Mouse (Mus musculus) intestine, embryonic 16.5 days (tissue): ENCODE measurements at regions not wholly inside any gene's neighbourhood (a gene's known extent, or its start where the extent isn't known, plus 50 kb on each side); places are given as distances from the start of the nearest gene placed in this dataset.
A peak's percentile ranks its signal among the peaks of the same experiment; 100 is the strongest.

Experiments used
- ATAC-seq: fragments of 200-750 bp; cut with Nextera tagmentation; 2 replicates; pipeline ENCODE4 v1.8.0; 2017; ENCODE audit warnings: moderate TSS enrichment, moderate library complexity
- H3K27ac ChIP-seq: fragments of 300-500 bp; sonication (generic); 2 replicates; pipeline ENCODE4 v1.5.1; 2014; ENCODE audit warnings: mild to moderate bottlenecking, low read length
- H3K27me3 ChIP-seq: fragments of 300-500 bp; sonication (generic); replicated peaks from 2 replicates; pipeline ENCODE4 v1.6.1; 2014; ENCODE audit warnings: low read length, control low read depth, mixed read lengths; ENCODE audit not compliant: control insufficient read depth, insufficient read depth
- H3K36me3 ChIP-seq: fragments of 300-500 bp; sonication (generic); 2 replicates; pipeline ENCODE4 v1.6.1; 2014; ENCODE audit warnings: low read length, control low read depth; ENCODE audit not compliant: control insufficient read depth, insufficient read depth
- H3K4me1 ChIP-seq: fragments of 300-500 bp; sonication (generic); 2 replicates; pipeline ENCODE4 v1.6.1; 2014; ENCODE audit warnings: low read length, control low read depth, mixed read lengths; ENCODE audit not compliant: control insufficient read depth, insufficient read depth
- H3K4me2 ChIP-seq: fragments of 300-500 bp; sonication (generic); 2 replicates; pipeline ENCODE4 v1.6.1; 2014; ENCODE audit warnings: low read depth, low read length, control low read depth
- H3K4me3 ChIP-seq: fragments of 300-500 bp; sonication (generic); 2 replicates; pipeline ENCODE4 v1.5.1; 2014; ENCODE audit warnings: mild to moderate bottlenecking, low read length
- H3K9ac ChIP-seq: fragments of 300-500 bp; sonication (generic); 2 replicates; pipeline ENCODE4 v1.6.1; 2014; ENCODE audit warnings: low read depth, low read length
- H3K9me3 ChIP-seq: fragments of 300-500 bp; sonication (generic); 2 replicates; pipeline ENCODE4 v1.6.1; 2016; ENCODE audit warnings: low read length, control low read depth; ENCODE audit not compliant: control insufficient read depth
- WGBS: fragments of 180-500 bp; shearing (Covaris S2); extraction: QIAGEN DNeasy Blood & Tissue Kit; methylation state at CpG from one replicate; pipeline ENCODE4 v1.1.7; 2014; 5-methylcytosine and 5-hydroxymethylcytosine counted together

DNA sequence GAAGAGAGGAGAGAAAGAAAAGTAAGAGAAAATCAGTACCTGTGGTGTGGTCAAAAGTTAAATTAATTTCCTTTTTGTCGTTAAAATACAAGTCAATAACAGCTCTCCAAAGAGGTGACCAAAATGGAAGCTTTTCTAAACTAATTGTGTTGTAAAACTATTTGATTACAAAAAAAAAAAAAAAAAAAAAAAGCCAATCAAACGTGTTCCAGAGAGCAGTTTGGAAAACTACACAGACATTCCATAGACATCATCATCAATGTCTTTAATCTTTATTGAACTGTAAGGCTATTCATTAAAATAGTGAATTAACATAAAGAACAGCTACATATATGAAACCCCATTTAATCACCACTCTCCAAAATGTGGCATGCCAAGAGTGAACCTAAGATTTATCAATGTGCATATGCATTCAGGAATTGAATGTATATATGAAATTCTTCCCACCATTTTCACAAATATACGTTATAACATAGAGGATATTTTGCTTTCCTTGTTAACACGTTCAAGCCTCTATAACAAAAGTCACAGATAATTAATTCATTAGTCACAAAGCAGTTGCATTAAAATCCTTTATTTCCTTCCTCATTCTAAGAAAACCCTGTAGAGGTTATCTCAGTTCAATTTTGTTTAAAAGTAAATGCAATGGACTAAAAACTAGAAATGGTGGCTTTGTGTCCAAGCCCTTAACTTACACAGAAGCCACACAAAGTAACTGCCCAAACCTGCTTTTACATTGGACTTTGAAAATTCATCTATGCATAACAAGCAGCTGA lies 545.3 kb upstream of the Cited2 start:
- H3K4me3 ChIP-seq, result no peak overlapping the region
- H3K27me3 ChIP-seq, result no peaks in the 10 kb centered on the region
- H3K36me3 ChIP-seq, result no peaks in the 10 kb centered on the region
- H3K4me2 ChIP-seq, result no peak overlapping the region
- no peak overlapping the region for H3K27ac ChIP-seq
- no peaks in the 10 kb centered on the region for H3K9me3 ChIP-seq
- no peaks in the 10 kb centered on the region for H3K4me1 ChIP-seq
- H3K9ac ChIP-seq, result no peak overlapping the region
- 73% methylated on average over 4 of the region's 4 CpGs for WGBS
- no peak for ATAC-seq

DNA sequence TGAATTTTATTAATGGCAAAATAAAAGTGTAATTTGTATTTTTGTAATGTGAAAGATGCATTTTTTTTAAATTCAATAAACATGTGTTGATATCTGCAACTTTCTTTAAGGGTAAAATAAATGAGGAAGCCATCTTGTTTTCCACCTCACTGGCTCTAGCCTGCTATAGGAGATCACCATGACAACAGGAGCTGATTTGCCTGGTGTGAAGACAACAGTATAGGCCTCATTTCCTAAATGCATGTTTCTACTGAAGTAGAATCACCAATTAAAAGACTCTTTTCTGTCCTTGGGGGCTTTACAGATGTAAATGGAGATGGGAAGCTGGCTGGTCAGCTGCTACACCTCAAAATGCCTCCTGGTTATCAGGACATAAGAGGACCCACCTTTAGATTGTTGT lies 544.4 kb upstream of the Cited2 start:
- no peak for ATAC-seq
- no peak overlapping the region for H3K9ac ChIP-seq

DNA sequence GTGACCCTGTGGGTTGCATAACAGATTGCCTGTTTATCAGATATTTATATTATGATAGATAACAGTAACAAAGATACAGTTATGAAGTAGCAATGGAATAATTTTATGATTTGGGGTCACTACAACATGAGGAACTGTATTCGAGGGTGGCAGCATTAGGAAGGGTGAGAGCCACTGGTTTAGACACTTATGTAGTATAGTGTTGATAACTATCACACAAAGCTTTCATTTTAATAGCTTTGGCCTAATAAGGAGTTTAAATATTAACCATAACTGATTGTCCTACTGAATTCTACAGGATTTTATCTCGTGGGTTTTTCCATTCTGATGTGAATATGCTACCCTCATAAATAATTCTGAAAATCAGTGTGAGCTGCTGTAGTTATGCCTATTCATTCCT lies 538.6 kb upstream of the Cited2 start:
- Histone ChIP-seq H3K27me3 (no peaks in the 10 kb centered on the region), H3K4me1 (peaks cover 4% of the 10 kb centered on the region; the same call in 1 of the 2 replicates), H3K27ac (no peak overlapping the region), H3K4me2 (no peak overlapping the region), H3K36me3 (no peaks in the 10 kb centered on the region), H3K4me3 (no peak overlapping the region), H3K9me3 (no peaks in the 10 kb centered on the region; the same call in 1 of the 2 replicates), H3K9ac (no peak overlapping the region)
- WGBS, result 49% methylated on average over 2 of the region's 2 CpGs
- ATAC-seq, result peak; percentile 73

More for the DNA sequence above, 544.4 kb upstream of the Cited2 start:
- Histone ChIP-seq H3K36me3 (no peaks in the 10 kb centered on the region), H3K4me3 (no peak overlapping the region), H3K9me3 (no peaks in the 10 kb centered on the region), H3K27me3 (no peaks in the 10 kb centered on the region), H3K4me2 (no peak overlapping the region), H3K27ac (no peak overlapping the region), H3K4me1 (no peaks in the 10 kb centered on the region)

DNA sequence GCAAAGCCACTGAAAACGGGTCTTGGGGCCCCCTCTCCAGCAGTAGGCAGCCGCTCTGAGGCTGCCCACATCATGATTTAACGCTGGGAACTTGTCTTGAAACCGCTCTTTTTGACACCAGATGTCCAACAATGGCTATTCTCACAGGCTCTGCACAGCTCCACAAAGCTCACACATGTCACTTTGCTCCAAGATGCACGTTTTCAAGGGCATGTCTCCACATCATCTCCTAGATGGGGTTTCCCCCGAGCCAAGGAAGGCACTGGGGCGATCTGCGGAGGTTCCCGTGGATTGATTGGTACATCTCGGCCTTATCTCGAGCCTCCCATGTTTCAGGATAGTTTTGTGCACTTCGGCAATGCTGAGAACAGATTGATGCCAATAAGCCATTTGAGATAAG lies 526.8 kb upstream of the Cited2 start:
- H3K9ac ChIP-seq, result no peak overlapping the region
- H3K27me3 ChIP-seq, result no peaks in the 10 kb centered on the region
- no peaks in the 10 kb centered on the region for H3K9me3 ChIP-seq
- ATAC-seq, result no peak
- no peak overlapping the region for H3K4me2 ChIP-seq
- no peak overlapping the region for H3K27ac ChIP-seq
- WGBS, result 68% methylated on average over 12 of the region's 12 CpGs
- no peaks in the 10 kb centered on the region for H3K36me3 ChIP-seq
- H3K4me1 ChIP-seq, result no peaks in the 10 kb centered on the region
- no peak overlapping the region for H3K4me3 ChIP-seq

DNA sequence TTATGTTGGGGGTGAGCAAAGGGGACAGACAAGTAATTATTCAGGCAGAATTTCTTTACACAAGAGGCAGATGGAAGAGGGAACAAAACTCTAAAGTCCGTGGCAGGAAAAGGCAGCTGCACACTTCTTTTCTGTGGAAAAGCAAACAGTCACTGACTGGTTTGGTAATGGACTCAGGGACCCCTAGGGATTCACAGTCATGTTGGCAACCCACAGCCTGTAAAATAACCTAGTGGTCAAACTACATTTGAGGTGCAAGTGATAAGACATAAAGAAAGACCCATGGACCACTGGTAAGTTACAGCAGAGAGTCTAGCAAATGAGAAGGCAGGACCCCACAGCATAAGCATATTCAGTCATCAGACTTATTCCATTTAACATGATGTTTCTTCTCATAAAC lies 526.4 kb upstream of the Cited2 start:
- Histone ChIP-seq H3K4me2 (no peak overlapping the region), H3K4me1 (no peaks in the 10 kb centered on the region), H3K9ac (no peak overlapping the region), H3K9me3 (no peaks in the 10 kb centered on the region), H3K4me3 (no peak overlapping the region), H3K27ac (no peak overlapping the region), H3K36me3 (no peaks in the 10 kb centered on the region), H3K27me3 (no peaks in the 10 kb centered on the region)
- ATAC-seq, result no peak
- WGBS, result 34% methylated on average over 1 of the region's 1 CpGs

DNA sequence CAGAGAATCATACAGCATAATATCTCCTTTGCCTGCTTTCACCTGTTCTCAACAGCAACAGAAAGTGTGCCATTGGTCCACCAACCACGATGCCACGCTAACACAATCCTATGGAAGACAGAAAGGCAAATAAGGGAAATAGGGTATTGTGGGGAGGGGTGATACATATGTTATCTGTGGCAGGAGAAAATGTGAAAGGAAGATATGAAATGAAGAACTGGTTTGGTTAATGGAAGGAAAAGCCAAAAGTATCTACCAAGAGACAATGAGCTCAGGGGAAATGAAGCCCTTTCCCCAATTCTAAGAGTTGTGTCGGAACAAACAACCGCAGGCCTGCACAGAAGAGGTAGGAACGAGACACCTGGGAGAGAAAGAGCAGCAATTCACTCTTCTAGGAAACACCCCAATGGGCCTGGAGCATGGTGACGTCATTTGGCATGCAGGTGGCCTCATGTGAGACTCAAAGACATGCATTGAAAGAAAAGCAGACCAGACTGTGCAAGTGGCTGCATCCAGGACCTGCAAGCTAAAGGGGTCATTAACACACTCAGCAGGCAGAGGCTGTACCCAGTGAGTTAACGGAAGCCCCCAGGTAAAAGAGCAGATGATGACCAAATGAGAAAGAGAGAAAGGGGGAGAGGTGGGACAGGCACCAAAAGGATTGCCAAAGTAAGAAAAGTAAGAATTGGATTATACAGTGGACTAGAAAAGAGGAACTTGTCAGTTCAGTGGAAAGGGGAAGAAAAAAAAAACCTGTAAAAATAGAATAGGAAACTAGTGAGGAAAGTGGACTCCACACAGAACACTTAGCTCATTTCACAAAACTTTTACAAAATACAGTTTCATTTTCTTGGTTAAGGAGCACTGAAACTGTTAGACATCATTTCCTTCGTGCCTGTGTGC lies 522.2 kb upstream of the Cited2 start:
- 84% methylated on average over 8 of the region's 8 CpGs for WGBS

DNA sequence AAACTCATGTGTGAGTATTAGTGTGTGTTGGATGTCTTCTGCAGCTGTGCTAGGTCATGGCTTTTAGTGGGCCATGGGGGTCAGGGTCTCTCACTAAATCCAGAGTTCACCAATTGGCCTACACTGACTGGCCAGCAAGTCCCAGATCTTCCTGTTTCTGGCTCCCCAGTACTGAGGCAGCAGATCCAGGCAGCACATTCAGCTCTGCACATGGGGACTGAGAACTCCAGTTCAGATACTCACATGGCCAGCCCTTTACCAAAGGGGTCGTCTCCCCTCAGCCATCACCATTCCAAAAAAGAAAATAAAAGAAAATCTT lies 521.6 kb upstream of the Cited2 start:
- 88% methylated on average over 1 of the region's 1 CpGs for WGBS
- Histone ChIP-seq H3K4me3 (no peak overlapping the region), H3K4me1 (no peaks in the 10 kb centered on the region), H3K4me2 (no peak overlapping the region), H3K27me3 (no peaks in the 10 kb centered on the region), H3K36me3 (no peaks in the 10 kb centered on the region), H3K27ac (no peak overlapping the region), H3K9me3 (no peaks in the 10 kb centered on the region), H3K9ac (no peak overlapping the region)
- ATAC-seq, result no peak

More for the DNA sequence above, 522.2 kb upstream of the Cited2 start:
- Histone ChIP-seq H3K9ac (no peak overlapping the region), H3K4me1 (no peaks in the 10 kb centered on the region), H3K36me3 (no peaks in the 10 kb centered on the region), H3K4me3 (no peak overlapping the region), H3K9me3 (no peaks in the 10 kb centered on the region), H3K27ac (no peak overlapping the region), H3K4me2 (no peak overlapping the region), H3K27me3 (no peaks in the 10 kb centered on the region)
- no peak for ATAC-seq

DNA sequence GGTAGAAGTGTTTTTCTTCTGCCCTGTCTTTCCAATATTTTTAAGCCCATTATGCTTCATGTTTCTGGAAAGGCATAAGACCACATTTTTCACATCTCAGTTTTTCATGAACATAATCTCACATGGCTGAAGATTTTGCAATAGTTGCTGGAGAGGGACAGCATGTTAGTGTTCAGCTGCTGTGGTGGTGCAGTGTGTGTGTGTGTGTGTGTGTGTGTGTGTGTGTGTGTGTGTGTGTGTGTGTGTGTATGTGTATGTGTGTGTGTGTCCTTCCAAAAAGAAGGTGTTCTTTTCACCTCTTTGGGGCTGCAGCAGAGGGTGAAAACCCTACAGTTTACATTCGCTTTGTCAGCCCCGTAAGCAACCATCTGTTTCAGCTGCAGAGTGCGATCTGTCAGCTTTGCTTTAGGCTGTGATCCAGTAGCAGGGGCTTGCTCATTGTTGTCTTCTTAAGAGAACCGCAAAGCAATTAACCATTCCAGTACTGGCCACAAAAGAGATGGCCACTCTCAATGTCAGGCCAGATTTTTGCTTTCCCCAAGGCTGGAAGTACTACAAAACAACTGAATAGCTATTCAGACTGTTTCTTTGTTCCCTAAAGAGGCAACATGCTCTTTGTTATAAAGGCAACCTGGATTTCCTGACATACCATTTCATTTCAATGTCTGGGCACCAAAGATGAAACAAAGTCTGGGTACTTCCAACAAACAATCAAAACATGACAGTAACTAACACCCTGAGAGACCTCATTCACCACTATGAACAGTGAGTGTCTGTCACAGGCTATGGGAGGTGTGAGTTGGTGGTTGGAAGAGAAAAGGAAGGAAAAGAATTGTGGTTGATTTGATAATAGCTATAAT lies 520.2 kb upstream of the Cited2 start:
- no peaks in the 10 kb centered on the region for H3K4me1 ChIP-seq
- no peak overlapping the region for H3K4me2 ChIP-seq
- no peaks in the 10 kb centered on the region for H3K36me3 ChIP-seq
- no peak for ATAC-seq
- H3K9ac ChIP-seq, result no peak overlapping the region
- 39% methylated on average over 4 of the region's 4 CpGs for WGBS
- no peak overlapping the region for H3K27ac ChIP-seq
- H3K4me3 ChIP-seq, result no peak overlapping the region
- H3K27me3 ChIP-seq, result no peaks in the 10 kb centered on the region
- H3K9me3 ChIP-seq, result no peaks in the 10 kb centered on the region

DNA sequence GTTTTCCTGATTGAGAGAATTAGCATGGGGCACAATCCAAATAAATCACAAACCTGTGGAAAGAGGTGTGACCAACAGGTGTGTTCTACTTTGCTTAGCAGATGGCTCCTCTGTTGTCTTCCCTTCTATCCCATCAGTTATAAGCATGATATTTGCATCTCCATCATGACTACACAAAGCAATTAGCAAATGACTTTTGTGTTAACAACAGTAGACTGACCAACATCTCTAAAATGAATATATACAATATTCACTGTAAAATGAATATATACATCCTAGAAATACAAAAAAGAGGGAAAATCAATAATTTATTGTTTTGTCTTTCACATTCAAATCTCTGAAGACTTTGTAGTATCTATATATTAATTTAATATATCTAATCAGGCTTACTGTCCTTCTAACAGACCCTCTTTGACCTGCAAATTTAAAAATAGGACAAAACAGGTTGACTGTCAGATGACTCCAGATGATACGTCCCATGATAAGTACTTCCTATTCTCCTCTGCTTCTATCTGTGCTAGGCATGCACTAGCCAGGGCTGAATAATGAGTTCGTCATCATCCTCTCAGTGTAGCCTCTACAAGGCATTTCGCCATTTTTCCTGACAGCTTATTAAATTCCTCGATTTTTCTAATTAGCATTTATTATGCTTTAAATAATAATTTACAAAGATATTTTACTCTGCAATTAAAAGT lies 519.5 kb upstream of the Cited2 start:
- Histone ChIP-seq H3K27me3 (no peaks in the 10 kb centered on the region), H3K4me2 (no peak overlapping the region), H3K4me1 (no peaks in the 10 kb centered on the region), H3K27ac (no peak overlapping the region), H3K4me3 (no peak overlapping the region), H3K9me3 (no peaks in the 10 kb centered on the region), H3K36me3 (no peaks in the 10 kb centered on the region), H3K9ac (no peak overlapping the region)
- ATAC-seq, result no peak
- 92% methylated on average over 4 of the region's 4 CpGs for WGBS
